ENCODE assay signal across 23 mouse cellular contexts in genomic region chr9:122030706-122031105, GRCm38 (mm10). TPM values are rescaled to one million over a fixed set of nuclear protein-coding genes. Genes with fewer than 3 reads are reported as not detected.
DNase-seq lines count a peak whose midpoint lies in the region; ATAC-seq and TF ChIP-seq lines count a peak whose summit lies in the region.
"Had no signal": no experiment of that assay in that cellular context is flagged by ENCODE, and none has a peak within 500 bp of the region (broad histone marks: within the 10 kb centered on the region; RNA-seq: fewer than 3 reads in every experiment).

No protein-coding gene starts in this region.

- WGBS in cerebellum, adult 2 months, result 72% methylated on average over 5 of the region's 5 CpGs
- 67% methylated on average over 5 of the region's 5 CpGs for WGBS in hindbrain, embryonic 10.5 days
- 54% methylated on average over 5 of the region's 5 CpGs for WGBS in hindbrain, embryonic 11.5 days
- 42% methylated on average over 5 of the region's 5 CpGs for WGBS in midbrain, embryonic 14.5 days

- H3K27ac ChIP-seq in cerebellum, adult 2 months (ENCODE audit: insufficient read depth, low read length), result peak overlapping the region; percentile 81
- peak overlapping the region; percentile 47 for H3K27ac ChIP-seq in hindbrain, embryonic 10.5 days
- H3K27ac ChIP-seq in hindbrain, embryonic 11.5 days (ENCODE audit: low read depth, low read length), result no peak overlapping the region
- no peak overlapping the region for H3K27ac ChIP-seq in midbrain, embryonic 14.5 days (replicated peaks; ENCODE audit: low read depth, low read length)
- H3K27ac ChIP-seq: embryonic facial prominence, embryonic 13.5 days; layer of hippocampus, adult 2 months; liver, embryonic 14.5 days; lung, embryonic 15.5 days; macrophage; midbrain, embryonic 12.5 days had no signal

- H3K4me1 ChIP-seq in cerebellum, adult 2 months (ENCODE audit: control insufficient read depth, insufficient read depth, low read length), result peaks cover 86% of the 10 kb centered on the region
- H3K4me1 ChIP-seq in hindbrain, embryonic 10.5 days (replicated peaks), result peaks cover 30% of the 10 kb centered on the region
- no peaks in the 10 kb centered on the region for H3K4me1 ChIP-seq in hindbrain, embryonic 11.5 days (replicated peaks; ENCODE audit: control insufficient read depth, insufficient read depth, low read length)
- peaks cover 16% of the 10 kb centered on the region; the same call in 1 of the 2 replicates for H3K4me1 ChIP-seq in midbrain, embryonic 14.5 days (ENCODE audit: control insufficient read depth, insufficient read depth, low read length)

- H3K4me3 ChIP-seq in cerebellum, adult 2 months (replicated peaks; ENCODE audit: insufficient read depth, low read depth, low read length), result no peak overlapping the region
- no peak overlapping the region for H3K4me3 ChIP-seq in hindbrain, embryonic 10.5 days
- H3K4me3 ChIP-seq in hindbrain, embryonic 11.5 days (ENCODE audit: low read depth, low read length), result no peak overlapping the region
- no peak overlapping the region for H3K4me3 ChIP-seq in midbrain, embryonic 14.5 days (replicated peaks; ENCODE audit: low read depth, low read length)
- H3K4me3 ChIP-seq: embryonic facial prominence, embryonic 13.5 days; layer of hippocampus, adult 2 months; lung, embryonic 15.5 days; midbrain, embryonic 12.5 days had no signal

- no peak overlapping the region for H3K4me2 ChIP-seq in hindbrain, embryonic 11.5 days (replicated peaks; ENCODE audit: low read depth, low read length)
- no peak overlapping the region for H3K4me2 ChIP-seq in midbrain, embryonic 14.5 days (ENCODE audit: low read length)
- H3K4me2 ChIP-seq: embryonic facial prominence, embryonic 13.5 days; heart, embryonic 11.5 days; lung, embryonic 15.5 days; midbrain, embryonic 12.5 days had no signal

- TF ChIP-seq POLR2A in cerebellum, adult 2 months (IDR thresholded peaks at IDR 0.05; ENCODE audit: borderline replicate concordance, insufficient read depth, low read length), result no peak
- no peak for TF ChIP-seq POLR2A in brain, embryonic 14.5 days (IDR thresholded peaks at IDR 0.05; ENCODE audit: borderline replicate concordance, extremely low read depth, insufficient read depth, insufficient read length, poor library complexity, severe bottlenecking)

- no peaks in the 10 kb centered on the region for H3K9me3 ChIP-seq in hindbrain, embryonic 10.5 days
- H3K9me3 ChIP-seq in hindbrain, embryonic 11.5 days (ENCODE audit: control insufficient read depth, low read length), result no peaks in the 10 kb centered on the region
- no peaks in the 10 kb centered on the region for H3K9me3 ChIP-seq in midbrain, embryonic 14.5 days (ENCODE audit: control insufficient read depth, low read length)
- H3K9me3 ChIP-seq: embryonic facial prominence, embryonic 13.5 days; lung, embryonic 15.5 days; midbrain, embryonic 12.5 days had no signal

- H3K36me3 ChIP-seq in hindbrain, embryonic 10.5 days, result no peaks in the 10 kb centered on the region
- no peaks in the 10 kb centered on the region for H3K36me3 ChIP-seq in hindbrain, embryonic 11.5 days (ENCODE audit: control insufficient read depth, insufficient read depth, low read length)
- H3K36me3 ChIP-seq in midbrain, embryonic 14.5 days (ENCODE audit: control insufficient read depth, insufficient read depth, low read length), result no peaks in the 10 kb centered on the region
- H3K36me3 ChIP-seq: embryonic facial prominence, embryonic 13.5 days; lung, embryonic 15.5 days; midbrain, embryonic 12.5 days had no signal

- ATAC-seq in hindbrain, embryonic 11.5 days (ENCODE audit: low FRiP score), result no peak; the same call in 1 of the 2 replicates
- ATAC-seq in midbrain, embryonic 14.5 days (ENCODE audit: low FRiP score, low TSS enrichment), result no peak
- ATAC-seq: activated CD4-positive, CD25-positive, alpha-beta regulatory T cell, adult 4 months; CD4-positive, CD25-positive, alpha-beta regulatory T cell, adult 4 months; Patski had no signal

- TF ChIP-seq CTCF in cerebellum, adult 2 months (IDR thresholded peaks at IDR 0.05; ENCODE audit: borderline replicate concordance, insufficient read depth, low read depth, low read length), result no peak
- no peak for TF ChIP-seq CTCF in brain, embryonic 14.5 days (IDR thresholded peaks at IDR 0.05; ENCODE audit: borderline replicate concordance, extremely low read depth, insufficient read depth, insufficient read length)

- no peaks in the 10 kb centered on the region for H3K27me3 ChIP-seq in cerebellum, adult 2 months (ENCODE audit: control insufficient read depth, insufficient read depth, low read length)
- H3K27me3 ChIP-seq in hindbrain, embryonic 10.5 days (ENCODE audit: insufficient read depth, poor library complexity, severe bottlenecking), result no peaks in the 10 kb centered on the region
- no peaks in the 10 kb centered on the region for H3K27me3 ChIP-seq in hindbrain, embryonic 11.5 days (ENCODE audit: control insufficient read depth, insufficient read depth, low read length)
- H3K27me3 ChIP-seq in midbrain, embryonic 14.5 days (ENCODE audit: control insufficient read depth, insufficient read depth, low read length), result no peaks in the 10 kb centered on the region
- H3K27me3 ChIP-seq: embryonic facial prominence, embryonic 13.5 days; lung, embryonic 15.5 days; Patski had no signal

- DNase-seq in cerebellum, adult 2 months, result peak; percentile 5 to 18
- no peak for DNase-seq in cerebellum, postnatal 10 days
- DNase-seq in hindbrain, embryonic 10.5 days (ENCODE audit: low spot score), result no peak
- DNase-seq in hindbrain, embryonic 11.5 days (ENCODE audit: low spot score), result no peak
- peak; percentile 72 for DNase-seq in brain, embryonic 14.5 days (ENCODE audit: low read depth)
- DNase-seq in midbrain, embryonic 14.5 days, result peak; percentile 61
- no peak for DNase-seq in layer of hippocampus, adult 11-12 months (ENCODE audit: low spot score)
- no peak for DNase-seq in thymus, postnatal 10 days (ENCODE audit: low spot score in 2 of 2)
- DNase-seq: adrenal gland, postnatal 10 days; heart, postnatal 14 days; kidney, adult 11 months; kidney, postnatal 10 days; thymus, postnatal 4 days had no signal

- H3K9ac ChIP-seq in hindbrain, embryonic 11.5 days (ENCODE audit: low read depth, low read length), result no peak overlapping the region
- no peak overlapping the region for H3K9ac ChIP-seq in midbrain, embryonic 14.5 days (replicated peaks; ENCODE audit: low read length)
- H3K9ac ChIP-seq: embryonic facial prominence, embryonic 13.5 days; liver, embryonic 14.5 days; lung, embryonic 15.5 days; midbrain, embryonic 12.5 days had no signal

RNA-seq across cellular contexts. Expression of gene Pomgnt2, which starts 33.8 kb away (rescaled TPM):
- 41.0 and 43.5 TPM in 2 replicates for polyA plus RNA-seq in cerebellum, adult 2 months (2012; rRNA removed)
- 14.7 and 16.3 TPM in 2 replicates for polyA plus RNA-seq in hindbrain, embryonic 10.5 days (2016; fragmentation: Nextera tagmentation; extraction: Ambion mirVana)
- 8.8 and 9.6 TPM in 2 replicates for polyA plus RNA-seq in hindbrain, embryonic 11.5 days (2014; fragmentation: Nextera tagmentation; extraction: Ambion mirVana)
- 30.2 and 31.9 TPM in 2 replicates for polyA plus RNA-seq in brain, embryonic 14.5 days (2012; rRNA removed)
- polyA plus RNA-seq in midbrain, embryonic 14.5 days (2014; fragmentation: Nextera tagmentation; extraction: Ambion mirVana), result 22.4 and 23.0 TPM in 2 replicates
- polyA plus RNA-seq: activated CD4-positive, CD25-positive, alpha-beta regulatory T cell, adult 4 months; CD4-positive, CD25-positive, alpha-beta regulatory T cell, adult 4 months had no signal

Comparison
In these comparisons a context has a peak if more than half of its experiments do, and no peak if none do; other contexts are left out.
1. DNase-seq: peak in cerebellum, adult 2 months (2 of 2), brain, embryonic 14.5 days (single experiment) and midbrain, embryonic 14.5 days (single experiment); none in cerebellum, postnatal 10 days (0 of 2), hindbrain, embryonic 10.5 days (single experiment), hindbrain, embryonic 11.5 days (single experiment), layer of hippocampus, adult 11-12 months (single experiment) and thymus, postnatal 10 days (0 of 2).
2. H3K27ac ChIP-seq: peak in cerebellum, adult 2 months (single experiment) and hindbrain, embryonic 10.5 days (single experiment); none in hindbrain, embryonic 11.5 days (single experiment) and midbrain, embryonic 14.5 days (single experiment).